Mouse (Mus musculus) CH12.LX (cell line): ENCODE measurements around the gene Mptx2. TPM values are rescaled to one million over a fixed set of nuclear protein-coding genes. Genes with fewer than 3 reads are reported as not detected.

Experiments
- DNase-seq: peaks from one replicate; pipeline ENCODE4 v3.0.0-alpha.2; 2013; ENCODE audit errors: extremely low read depth
- H3K27ac ChIP-seq: 2 replicates; pipeline ENCODE4 v1.5.1; 2012; ENCODE audit warnings: low read depth, mild to moderate bottlenecking, control low read depth, moderate library complexity; ENCODE audit not compliant: insufficient read depth
- H3K27me3 ChIP-seq: replicated peaks from 2 replicates; pipeline ENCODE3; 2012; ENCODE audit warnings: inconsistent platforms
- H3K36me3 ChIP-seq, 2 experiments: replicated peaks in 1 of 2; 2 replicates each; pipeline versions ENCODE3 to v1.6.1; 2012; ENCODE audit warnings: inconsistent platforms in 1 of 2, low read length in 1 of 2, mild to moderate bottlenecking in 1 of 2, mixed read lengths in 1 of 2, moderate library complexity in 1 of 2; ENCODE audit not compliant: control insufficient read depth in 1 of 2, insufficient read depth in 1 of 2
- H3K4me1 ChIP-seq, 2 experiments: 2 replicates each; pipeline ENCODE4 v1.6.1; 2012; ENCODE audit warnings: inconsistent platforms in 1 of 2, moderate library complexity in 1 of 2; ENCODE audit not compliant: insufficient read depth in 2 of 2, control insufficient read depth in 1 of 2
- H3K4me2 ChIP-seq: 2 replicates; pipeline ENCODE4 v1.6.1; 2012; ENCODE audit warnings: low read depth, mild to moderate bottlenecking, control low read depth; ENCODE audit not compliant: poor library complexity, insufficient read depth, severe bottlenecking
- H3K4me3 ChIP-seq, 3 experiments: fragments of 150-350 bp in 1 of 3; sonication (generic) in 1 of 3; replicated peaks in 1 of 3; 2 replicates each; pipeline versions ENCODE3 to v1.5.1; 2011 to 2012; ENCODE audit warnings: low read depth in 2 of 3, low read length in 2 of 3, mild to moderate bottlenecking in 2 of 3, moderate library complexity in 2 of 3, control low read depth in 1 of 3, improper control_type of control experiment in 1 of 3, inconsistent platforms in 1 of 3, mixed read lengths in 1 of 3; ENCODE audit not compliant: poor library complexity in 1 of 3
- H3K79me2 ChIP-seq: replicated peaks from 2 replicates; pipeline ENCODE4 v1.6.1; 2012; ENCODE audit warnings: mild to moderate bottlenecking, moderate library complexity; ENCODE audit not compliant: control insufficient read depth, poor library complexity, insufficient read depth, severe bottlenecking; ENCODE audit errors: extremely low read depth
- H3K9ac ChIP-seq: 2 replicates; pipeline ENCODE4 v1.6.1; 2012; ENCODE audit warnings: low read depth, mild to moderate bottlenecking, control low read depth, moderate library complexity; ENCODE audit not compliant: insufficient read depth
- H3K9me3 ChIP-seq: replicated peaks from 2 replicates; pipeline ENCODE3; 2012; ENCODE audit warnings: low read length, inconsistent platforms, mixed read lengths
- BHLHE40 ChIP-seq: IDR thresholded peaks from 2 replicates; pipeline ENCODE4 v1.6.1; 2011; ENCODE audit warnings: mild to moderate bottlenecking, low read depth, low read length, improper control_type of control experiment
- CHD2 ChIP-seq: IDR thresholded peaks from 2 replicates; pipeline ENCODE4 v1.6.1; 2011; ENCODE audit warnings: low read length, improper control_type of control experiment
- CTCF ChIP-seq, 2 experiments: IDR thresholded peaks in 1 of 2; conservative IDR thresholded peaks in 1 of 2; 2 replicates each; pipeline ENCODE4 v1.5.1; 2011 to 2012; ENCODE audit warnings: low read depth in 2 of 2, low read length in 2 of 2, improper control_type of control experiment in 1 of 2, inconsistent platforms in 1 of 2, mild to moderate bottlenecking in 1 of 2, moderate library complexity in 1 of 2
- ETS1 ChIP-seq: conservative IDR thresholded peaks from 2 replicates; pipeline ENCODE4 v1.6.1; 2012; ENCODE audit warnings: low read depth, mild to moderate bottlenecking, inconsistent platforms, low read length, improper control_type of control experiment, moderate library complexity
- GABPA ChIP-seq: IDR thresholded peaks from 2 replicates; pipeline ENCODE4 v1.6.1; 2012; ENCODE audit warnings: low read depth, low read length, improper control_type of control experiment, inconsistent platforms; ENCODE audit not compliant: insufficient replicate concordance
- JUND ChIP-seq: conservative IDR thresholded peaks from 2 replicates; pipeline ENCODE4 v1.6.1; 2011; ENCODE audit warnings: low read depth, low read length, improper control_type of control experiment
- MAX ChIP-seq: IDR thresholded peaks from 2 replicates; pipeline ENCODE4 v1.6.1; 2011; ENCODE audit warnings: low read length, improper control_type of control experiment
- MAZ ChIP-seq: IDR thresholded peaks from 2 replicates; pipeline ENCODE4 v1.6.1; 2012; ENCODE audit warnings: low read depth, mild to moderate bottlenecking, inconsistent platforms, low read length, improper control_type of control experiment, moderate library complexity
- MEF2A ChIP-seq: IDR thresholded peaks from 2 replicates; pipeline ENCODE4 v1.6.1; 2014; ENCODE audit warnings: low read depth, mild to moderate bottlenecking, inconsistent platforms, low read length, improper control_type of control experiment, borderline replicate concordance
- NELFE ChIP-seq: IDR thresholded peaks from 2 replicates; pipeline ENCODE4 v1.6.1; 2011; ENCODE audit warnings: low read depth, low read length, improper control_type of control experiment
- PAX5 ChIP-seq: IDR thresholded peaks from 2 replicates; pipeline ENCODE4 v1.6.1; 2012; ENCODE audit warnings: low read length, inconsistent platforms, mixed read lengths
- POLR2A ChIP-seq: IDR thresholded peaks from 2 replicates; pipeline ENCODE4 v1.6.1; 2011; ENCODE audit warnings: low read depth, mild to moderate bottlenecking, improper control_type of control experiment, low read length
- POLR2AphosphoS2 ChIP-seq: IDR thresholded peaks from 2 replicates; pipeline ENCODE4 v1.6.1; 2011; ENCODE audit warnings: low read depth, low read length, improper control_type of control experiment
- RAD21 ChIP-seq: IDR thresholded peaks from 2 replicates; pipeline ENCODE4 v1.6.1; 2011; ENCODE audit warnings: low read depth, mild to moderate bottlenecking, low read length, improper control_type of control experiment, moderate library complexity
- RCOR1 ChIP-seq: conservative IDR thresholded peaks from 2 replicates; pipeline ENCODE4 v1.6.1; 2012; ENCODE audit warnings: low read depth, mild to moderate bottlenecking, inconsistent platforms, low read length, improper control_type of control experiment
- SMC3 ChIP-seq: IDR thresholded peaks from 2 replicates; pipeline ENCODE4 v1.6.1; 2011; ENCODE audit warnings: low read depth, low read length, improper control_type of control experiment
- TCF12 ChIP-seq: IDR thresholded peaks from 2 replicates; pipeline ENCODE4 v1.6.1; 2014; ENCODE audit warnings: low read depth, mild to moderate bottlenecking, inconsistent platforms, low read length, improper control_type of control experiment
- USF2 ChIP-seq: conservative IDR thresholded peaks from 2 replicates; pipeline ENCODE4 v1.6.1; 2011; ENCODE audit warnings: low read depth, low read length, improper control_type of control experiment
- ZC3H11A ChIP-seq: IDR thresholded peaks from 2 replicates; pipeline ENCODE4 v1.6.1; 2012; ENCODE audit warnings: low read depth, mild to moderate bottlenecking, inconsistent platforms, low read length, improper control_type of control experiment
- ZKSCAN1 ChIP-seq: IDR thresholded peaks from 2 replicates; pipeline ENCODE4 v1.6.1; 2012; ENCODE audit warnings: low read depth, inconsistent platforms, low read length, improper control_type of control experiment, borderline replicate concordance
- dilution Hi-C: fragments of 300-500 bp; cut with MboI; formaldehyde crosslinking; loops from 2 replicates; pipeline ENCODE4 v1.14.3; 2020; ENCODE audit warnings: low sequenced_read_pairs; ENCODE audit not compliant: extremely low pct_unique_long_range_greater_than_20kb, extremely low pct_ligation_motif_present
- in situ Hi-C: fragments of 300-500 bp; cut with MboI; formaldehyde crosslinking; loops from 3 replicates; pipeline ENCODE4 v1.14.3; 2019; ENCODE audit warnings: low sequenced_read_pairs, low pct_ligation_motif_present, low pct_unique_long_range_greater_than_20kb, mixed read lengths
- polyA plus RNA-seq: library from polyadenylated mRNA; unstranded; fragments of >175 nt; gene quantifications from 2 replicates; pipeline ENCODE4 v1.2.1, GENCODE M21; 2012; ENCODE audit warnings: low read depth; ENCODE audit not compliant: insufficient read length
- total RNA-seq, 2 experiments: library from RNA; depleted of rRNA; stranded (reverse); fragments of 300-350 nt in 1 of 2; fragments of >200 nt in 1 of 2; gene quantifications; 2 replicates each; pipeline ENCODE4 v1.2.3; 2012 to 2014

Mptx2 gene
- total and polyA plus RNA-seq, 3 experiments = not detected

DNA sequence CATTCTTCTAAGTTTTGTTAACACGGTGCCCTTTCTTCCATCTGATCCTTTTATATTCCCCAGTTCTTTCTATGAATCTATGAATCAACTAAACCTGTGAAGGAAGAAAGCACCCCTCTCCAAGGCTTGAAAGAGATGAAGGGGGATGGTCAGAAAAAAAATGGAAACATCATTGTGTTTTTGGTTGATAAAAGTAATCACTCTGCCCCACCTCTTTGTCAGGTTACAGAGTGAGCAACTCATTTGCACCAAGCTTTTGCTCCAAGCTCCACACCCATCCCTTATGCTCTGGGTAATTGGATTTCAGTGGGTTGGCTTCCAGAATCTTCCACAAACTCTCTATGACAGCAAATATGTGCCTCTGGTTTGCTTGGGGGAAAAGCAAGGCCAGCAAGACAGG is 47.8 kb upstream of the Mptx2 start:
- no peaks in the 10 kb centered on the region for H3K79me2 ChIP-seq
- H3K27ac ChIP-seq = no peak overlapping the region
- in situ Hi-C loops = no loop called here
- DNase-seq = no peak
- H3K9ac ChIP-seq = no peak overlapping the region
- H3K4me2 ChIP-seq = no peak overlapping the region
- no peak overlapping the region for H3K4me3 ChIP-seq
- H3K27me3 ChIP-seq = no peaks in the 10 kb centered on the region
- H3K36me3 ChIP-seq = no peaks in the 10 kb centered on the region
- H3K4me1 ChIP-seq = 0 out of 4 replicates have a peak, but pooled peaks cover 0 to 3% of the 10 kb centered on the region in 2 experiments
- TF ChIP-seq RCOR1 = no peak
- TF ChIP-seq MAZ = no peak
- TF ChIP-seq POLR2AphosphoS2 = no peak
- TF ChIP-seq RAD21 = no peak
- TF ChIP-seq POLR2A = no peak
- no peak for TF ChIP-seq ZKSCAN1
- TF ChIP-seq MEF2A = no peak
- no peak for TF ChIP-seq JUND
- TF ChIP-seq, all 38 proteins: peak for 0
- H3K9me3 ChIP-seq = no peaks in the 10 kb centered on the region
- dilution Hi-C loops = no loop called here

DNA sequence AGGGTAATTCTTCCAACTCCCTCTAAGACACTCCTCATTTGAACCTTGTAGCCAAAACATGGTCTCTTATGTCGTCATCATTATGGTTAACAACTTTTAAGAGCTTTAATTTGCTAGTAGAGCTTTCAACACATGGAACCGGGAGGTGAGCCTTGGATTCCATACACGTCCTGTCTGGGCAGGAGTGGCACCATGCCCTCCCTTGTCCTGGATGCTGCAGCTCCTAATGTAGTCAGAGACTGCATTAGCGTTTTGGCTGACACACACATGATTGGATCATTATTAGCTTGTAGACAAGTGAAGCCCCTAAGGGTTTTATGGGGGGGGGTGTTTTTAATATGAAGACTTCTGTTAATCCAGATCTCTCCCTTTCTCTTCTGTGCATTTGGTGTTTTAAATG is 47.4 kb upstream of the Mptx2 start:
- dilution Hi-C loops (no loop called here), in situ Hi-C loops (no loop called here)
- H3K4me2 ChIP-seq = no peak overlapping the region

DNA sequence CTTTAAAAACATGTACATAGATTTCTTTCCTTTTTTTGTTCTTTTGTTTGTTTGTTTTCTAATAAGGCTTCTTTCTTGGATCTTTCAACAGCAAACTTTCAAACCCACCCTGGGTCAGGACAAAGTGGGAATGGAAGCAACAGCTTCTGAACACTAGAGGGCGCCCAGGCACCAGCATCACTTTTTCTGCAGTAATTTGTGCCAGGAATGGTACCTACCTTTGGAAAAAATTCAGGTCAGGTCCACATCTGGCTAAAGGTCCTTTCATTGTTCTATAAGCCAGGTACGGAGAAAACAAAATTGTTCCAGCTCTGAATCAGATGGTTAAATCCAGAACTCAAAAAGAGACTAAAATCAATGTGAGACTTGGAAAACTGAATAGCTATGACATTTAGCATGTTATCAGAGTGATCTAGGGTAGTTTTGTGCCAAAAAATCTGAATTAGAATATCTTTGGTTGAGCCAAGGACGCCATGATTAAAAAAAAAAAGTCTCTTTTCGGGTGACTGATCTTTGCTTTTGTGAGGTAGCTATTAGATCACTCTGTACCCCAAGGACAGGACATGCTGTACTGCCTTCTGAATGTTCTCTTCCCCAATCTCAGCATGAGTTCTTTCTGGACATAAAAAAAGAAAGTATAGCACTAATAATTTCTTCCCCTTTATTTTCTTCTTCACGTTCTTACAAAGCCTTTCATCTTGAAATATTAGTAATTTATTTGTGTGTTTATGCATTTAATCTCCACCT is 46.4 kb upstream of the Mptx2 start:
- peak; percentile 30; the same call in 1 of the 2 replicates for TF ChIP-seq ZC3H11A
- peak; percentile 74 for TF ChIP-seq RAD21
- TF ChIP-seq CHD2 = no peak
- peak; percentile 72 to 85 for TF ChIP-seq CTCF (conservative IDR thresholded peaks at IDR 0.05 in 1 of 2, IDR thresholded peaks at IDR 0.05 in 1 of 2; ENCODE audit: low read depth in 2 of 2, low read length in 2 of 2)
- no peak for TF ChIP-seq ZKSCAN1
- TF ChIP-seq SMC3 = peak; percentile 77
- no peak for TF ChIP-seq TCF12
- TF ChIP-seq RCOR1 = no peak
- no peak for TF ChIP-seq NELFE
- no peak for TF ChIP-seq PAX5
- peak; percentile 33 for DNase-seq

More for the DNA sequence above, 47.4 kb upstream of the Mptx2 start:
- Histone ChIP-seq H3K9me3 (no peaks in the 10 kb centered on the region), H3K4me3 (no peak overlapping the region), H3K27ac (no peak overlapping the region), H3K36me3 (no peaks in the 10 kb centered on the region), H3K9ac (no peak overlapping the region), H3K27me3 (no peaks in the 10 kb centered on the region), H3K4me1 (0 out of 4 replicates have a peak, but pooled peaks cover 0 to 3% of the 10 kb centered on the region in 2 experiments), H3K79me2 (no peaks in the 10 kb centered on the region)
- DNase-seq = no peak
- no peak for TF ChIP-seq BHLHE40
- no peak for TF ChIP-seq GABPA
- TF ChIP-seq ETS1 = no peak
- no peak for TF ChIP-seq MAX
- no peak for TF ChIP-seq USF2

More for the DNA sequence above, 46.4 kb upstream of the Mptx2 start:
- Histone ChIP-seq H3K79me2 (no peaks in the 10 kb centered on the region), H3K9me3 (no peaks in the 10 kb centered on the region), H3K36me3 (no peaks in the 10 kb centered on the region), H3K4me3 (no peak overlapping the region), H3K27ac (no peak overlapping the region), H3K27me3 (no peaks in the 10 kb centered on the region), H3K9ac (no peak overlapping the region), H3K4me1 (0 out of 4 replicates have a peak, but pooled peaks cover 0 to 3% of the 10 kb centered on the region in 2 experiments), H3K4me2 (no peak overlapping the region)
- in situ Hi-C loops = no loop called here
- dilution Hi-C loops = no loop called here
